Mouse (Mus musculus): ENCODE measurements around the gene Arid3c. TPM values are rescaled to one million over a fixed set of nuclear protein-coding genes. Genes with fewer than 3 reads are reported as not detected.

Gene Arid3c
- polyA plus RNA-seq, 1 experiment from 2014 or later = 0.59 TPM

DNA sequence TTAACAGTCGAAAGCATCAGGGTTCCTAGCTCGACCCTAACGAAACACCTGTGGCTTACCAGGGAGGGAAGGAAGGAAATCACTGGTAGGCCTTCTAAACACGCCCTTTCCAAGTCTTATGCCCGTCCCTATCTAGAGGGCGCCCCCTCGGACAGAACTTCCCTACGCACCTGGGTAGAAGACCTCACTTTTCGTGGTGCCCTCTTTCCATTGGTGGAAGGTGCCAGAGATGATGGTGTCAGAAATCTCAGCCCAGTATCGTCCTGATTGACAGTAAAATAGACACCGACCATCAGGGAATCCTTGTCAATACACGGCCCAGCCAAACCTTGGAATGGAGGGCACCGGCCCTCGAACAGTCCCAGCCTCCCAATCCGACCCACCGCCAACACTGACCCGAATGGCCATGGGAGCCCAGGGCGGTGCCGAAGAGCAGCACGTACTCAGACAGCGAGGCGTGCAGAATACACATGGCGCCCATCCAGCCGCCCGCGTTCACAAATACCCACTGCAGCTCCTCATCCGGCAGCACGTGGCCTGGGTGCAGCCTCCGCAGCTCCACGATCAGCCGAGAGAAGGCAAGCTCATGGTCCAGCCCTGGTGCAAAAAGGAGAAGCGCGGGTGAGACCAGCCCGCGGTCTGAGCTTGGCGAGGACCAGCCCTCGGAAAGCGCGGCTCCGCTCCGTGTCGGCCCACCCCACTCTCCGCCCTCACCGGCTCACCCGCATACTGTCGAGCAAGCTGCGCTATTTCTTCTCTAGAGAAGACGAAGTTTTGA is 9.6 kb upstream of the Arid3c start:
- Histone ChIP-seq H3K4me1 (replicated peaks; ENCODE audit: control insufficient read depth, insufficient read depth, low read length) (peaks cover 6% of the 10 kb centered on the region; the same call in 1 of the 2 replicates), H3K27me3 (ENCODE audit: control insufficient read depth, insufficient read depth, low read length) (no peaks in the 10 kb centered on the region), H3K9ac (ENCODE audit: low read length) (peak overlapping the region; percentile 82), H3K27ac (ENCODE audit: low read depth, low read length) (peak overlapping the region; percentile 14; the same call in 1 of the 2 replicates), H3K9me3 (ENCODE audit: control insufficient read depth, low read length) (no peaks in the 10 kb centered on the region), H3K4me2 (ENCODE audit: low read depth, low read length, severe bottlenecking) (peak overlapping the region; percentile 93), H3K4me3 (ENCODE audit: low read depth, low read length) (peak overlapping the region; percentile 77), H3K36me3 (ENCODE audit: control insufficient read depth, insufficient read depth, low read length) (peaks cover 3% of the 10 kb centered on the region; the same call in 1 of the 2 replicates)
- under 1% methylated on average over 48 of the region's 48 CpGs for WGBS
- ATAC-seq (replicated peaks; ENCODE audit: low FRiP score) (peak; percentile 78), DNase-seq (ENCODE audit: low spot score) (no peak)

GRCm38 (mm10) chr4:41739260-41739659 is 8.3 kb upstream of the Arid3c start:
- no peaks in the 10 kb centered on the region for H3K27me3 ChIP-seq (ENCODE audit: control insufficient read depth, insufficient read depth, low read length)
- H3K9ac ChIP-seq (ENCODE audit: low read length) = no peak overlapping the region
- 94% methylated on average over 13 of the region's 13 CpGs for WGBS
- no peaks in the 10 kb centered on the region for H3K9me3 ChIP-seq (ENCODE audit: control insufficient read depth, low read length)
- DNase-seq (ENCODE audit: low spot score) (peak; percentile 52), ATAC-seq (replicated peaks; ENCODE audit: low FRiP score) (no peak)
- peaks cover 6% of the 10 kb centered on the region; the same call in 1 of the 2 replicates for H3K4me1 ChIP-seq (replicated peaks; ENCODE audit: control insufficient read depth, insufficient read depth, low read length)
- peaks cover 3% of the 10 kb centered on the region; the same call in 1 of the 2 replicates for H3K36me3 ChIP-seq (ENCODE audit: control insufficient read depth, insufficient read depth, low read length)
- H3K4me3 ChIP-seq (ENCODE audit: low read depth, low read length) = no peak overlapping the region
- H3K27ac ChIP-seq (ENCODE audit: low read depth, low read length) = no peak overlapping the region
- no peak overlapping the region for H3K4me2 ChIP-seq (ENCODE audit: low read depth, low read length, severe bottlenecking)

DNA sequence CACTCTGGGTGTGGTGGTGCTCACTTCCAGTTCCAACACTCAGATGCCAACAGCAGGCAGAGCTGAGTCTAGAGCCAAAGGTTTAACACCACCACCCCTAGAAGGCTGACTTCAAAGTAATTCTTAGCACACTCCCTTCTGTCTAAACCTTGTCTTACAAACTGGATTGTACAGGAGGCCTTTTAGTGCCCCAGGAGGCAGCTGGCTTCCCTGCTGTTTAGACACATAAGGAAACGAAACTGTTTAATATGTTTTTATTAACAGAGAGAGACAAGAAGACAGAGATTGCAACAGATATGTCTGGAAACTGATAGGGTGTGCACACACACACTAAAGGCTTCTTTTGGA is 7.3 kb upstream of the Arid3c start:
- Histone ChIP-seq H3K4me2 (ENCODE audit: low read depth, low read length, severe bottlenecking) (no peak overlapping the region), H3K27ac (ENCODE audit: low read depth, low read length) (no peak overlapping the region), H3K9me3 (ENCODE audit: control insufficient read depth, low read length) (no peaks in the 10 kb centered on the region), H3K9ac (ENCODE audit: low read length) (no peak overlapping the region), H3K4me3 (ENCODE audit: low read depth, low read length) (no peak overlapping the region), H3K27me3 (ENCODE audit: control insufficient read depth, insufficient read depth, low read length) (peaks cover 2% of the 10 kb centered on the region; the same call in 1 of the 2 replicates), H3K4me1 (replicated peaks; ENCODE audit: control insufficient read depth, insufficient read depth, low read length) (peaks cover 6% of the 10 kb centered on the region; the same call in 1 of the 2 replicates), H3K36me3 (ENCODE audit: control insufficient read depth, insufficient read depth, low read length) (peaks cover 3% of the 10 kb centered on the region; the same call in 1 of the 2 replicates)
- DNase-seq (ENCODE audit: low spot score) (peak; percentile 42), ATAC-seq (replicated peaks; ENCODE audit: low FRiP score) (no peak)
- 75% methylated on average over 1 of the region's 1 CpGs for WGBS

GRCm38 (mm10) chr4:41737602-41738255 is 6.8 kb upstream of the Arid3c start:
- Histone ChIP-seq H3K27ac (ENCODE audit: low read depth, low read length) (no peak overlapping the region), H3K27me3 (ENCODE audit: control insufficient read depth, insufficient read depth, low read length) (peaks cover 5% of the 10 kb centered on the region; the same call in 1 of the 2 replicates), H3K36me3 (ENCODE audit: control insufficient read depth, insufficient read depth, low read length) (peaks cover 3% of the 10 kb centered on the region; the same call in 1 of the 2 replicates), H3K4me1 (replicated peaks; ENCODE audit: control insufficient read depth, insufficient read depth, low read length) (peaks cover 6% of the 10 kb centered on the region; the same call in 1 of the 2 replicates), H3K4me2 (ENCODE audit: low read depth, low read length, severe bottlenecking) (no peak overlapping the region), H3K4me3 (ENCODE audit: low read depth, low read length) (no peak overlapping the region), H3K9ac (ENCODE audit: low read length) (no peak overlapping the region), H3K9me3 (ENCODE audit: control insufficient read depth, low read length) (no peaks in the 10 kb centered on the region)
- ATAC-seq (replicated peaks; ENCODE audit: low FRiP score) (0 out of 2 replicates have a peak, but pooled peaks have one; percentile 60), DNase-seq (ENCODE audit: low spot score) (peak; percentile 79)
- WGBS = 56% methylated on average over 8 of the region's 8 CpGs

DNA sequence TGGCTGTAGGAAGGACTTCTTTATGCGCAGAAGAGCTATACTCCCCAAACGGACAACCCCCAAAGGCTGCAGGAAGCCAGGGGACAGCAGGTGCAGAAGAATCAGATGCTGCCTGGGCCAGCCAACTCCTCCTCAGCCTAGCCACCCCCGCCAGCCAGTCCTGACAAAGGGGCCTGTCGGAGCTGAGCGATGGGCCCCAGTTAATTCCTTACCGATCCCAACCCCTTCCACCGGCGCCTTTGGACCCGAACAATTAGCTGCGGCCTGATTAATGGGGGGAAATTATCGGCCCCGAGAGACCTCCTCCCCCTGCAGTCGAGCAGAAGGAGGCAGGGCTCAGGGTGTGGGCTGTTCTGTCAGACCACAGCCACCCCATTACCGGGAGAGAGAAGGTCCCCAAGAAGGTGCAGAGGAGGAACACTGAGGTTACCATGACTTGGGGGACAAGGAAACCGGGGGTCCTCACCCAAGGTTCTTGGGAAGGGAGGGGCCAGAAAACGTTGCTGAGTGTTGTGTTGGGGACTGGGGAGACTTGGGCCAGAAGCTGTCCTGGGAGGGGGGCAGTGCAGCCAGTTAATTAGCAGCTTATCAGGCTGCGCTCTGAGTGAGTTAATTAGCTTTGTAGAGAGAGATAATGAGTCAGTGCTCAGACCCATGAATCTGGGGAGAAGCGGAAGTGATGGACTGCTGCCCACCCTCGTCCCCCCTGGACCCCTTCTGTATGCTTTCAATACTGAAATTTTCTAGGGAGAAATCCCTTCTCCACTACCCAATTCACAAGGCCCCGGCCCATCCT is 3.9 kb downstream of the Arid3c start:
- DNase-seq (ENCODE audit: low spot score) (peak; percentile 82), ATAC-seq (replicated peaks; ENCODE audit: low FRiP score) (peak; percentile 36; the same call in 1 of the 2 replicates)
- peak overlapping the region; percentile 39; the same call in 1 of the 2 replicates for H3K9ac ChIP-seq (ENCODE audit: low read length)
- no peaks in the 10 kb centered on the region for H3K36me3 ChIP-seq (ENCODE audit: control insufficient read depth, insufficient read depth, low read length)
- peak overlapping the region; percentile 40 for H3K4me2 ChIP-seq (ENCODE audit: low read depth, low read length, severe bottlenecking)
- WGBS = 6% methylated on average over 20 of the region's 20 CpGs
- H3K4me1 ChIP-seq (replicated peaks; ENCODE audit: control insufficient read depth, insufficient read depth, low read length) = peaks cover 33% of the 10 kb centered on the region
- peaks cover 60% of the 10 kb centered on the region for H3K27me3 ChIP-seq (ENCODE audit: control insufficient read depth, insufficient read depth, low read length)
- no peaks in the 10 kb centered on the region for H3K9me3 ChIP-seq (ENCODE audit: control insufficient read depth, low read length)
- H3K4me3 ChIP-seq (ENCODE audit: low read depth, low read length) = peak overlapping the region; percentile 5; the same call in 1 of the 2 replicates
- peak overlapping the region; percentile 72 for H3K27ac ChIP-seq (ENCODE audit: low read depth, low read length)

DNA sequence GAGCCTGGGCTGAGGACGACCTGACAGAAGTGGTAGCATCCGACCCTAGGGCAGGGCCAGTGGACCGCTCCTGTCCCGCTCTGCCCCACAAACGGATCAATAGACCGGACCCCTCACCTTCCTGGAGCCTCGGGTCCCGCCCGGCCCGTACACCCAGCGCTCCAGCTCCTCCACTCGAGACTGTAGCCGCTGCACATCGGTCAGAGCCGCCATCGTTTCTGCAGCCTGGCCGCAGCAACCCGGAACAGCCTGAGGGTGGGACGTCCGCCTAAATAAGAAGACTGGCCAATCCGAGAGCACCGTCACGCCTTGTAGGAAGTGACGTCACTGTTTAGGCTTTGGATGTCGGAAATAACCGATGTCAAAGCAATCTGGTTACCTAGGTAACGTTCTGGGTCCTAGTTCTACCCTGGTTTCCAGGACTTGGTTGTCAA is 8.0 kb downstream of the Arid3c start, which contains the start of gene Dctn3:
Gene Dctn3 (minus strand): TSS at position 253 of the 434 bp plus-strand sequence.
- peaks cover 4% of the 10 kb centered on the region; the same call in 1 of the 2 replicates for H3K36me3 ChIP-seq (ENCODE audit: control insufficient read depth, insufficient read depth, low read length)
- peak; percentile 91 for DNase-seq (ENCODE audit: low spot score)
- no peaks in the 10 kb centered on the region for H3K9me3 ChIP-seq (ENCODE audit: control insufficient read depth, low read length)
- H3K9ac ChIP-seq (ENCODE audit: low read length) = peak within 1 kb of the TSS; percentile 89
- H3K27me3 ChIP-seq (ENCODE audit: control insufficient read depth, insufficient read depth, low read length) = peaks cover 25% of the 10 kb centered on the region
- H3K4me1 ChIP-seq (replicated peaks; ENCODE audit: control insufficient read depth, insufficient read depth, low read length) = peaks cover 22% of the 10 kb centered on the region
- no peak within 1 kb of the TSS for H3K27ac ChIP-seq (ENCODE audit: low read depth, low read length)
- ATAC-seq (replicated peaks; ENCODE audit: low FRiP score) = peak; percentile 91
- WGBS = 1% methylated on average over 27 of the region's 27 CpGs
- peak within 1 kb of the TSS; percentile 81 for H3K4me3 ChIP-seq (ENCODE audit: low read depth, low read length)
- H3K4me2 ChIP-seq (ENCODE audit: low read depth, low read length, severe bottlenecking) = peak within 1 kb of the TSS; percentile 89

GRCm38 (mm10) chr4:41716834-41717233 is 14.1 kb downstream of the Arid3c start:
- Histone ChIP-seq H3K9ac (ENCODE audit: low read length) (no peak overlapping the region), H3K36me3 (ENCODE audit: control insufficient read depth, insufficient read depth, low read length) (peaks cover 4% of the 10 kb centered on the region; the same call in 1 of the 2 replicates), H3K4me1 (replicated peaks; ENCODE audit: control insufficient read depth, insufficient read depth, low read length) (peaks cover 12% of the 10 kb centered on the region), H3K27me3 (ENCODE audit: control insufficient read depth, insufficient read depth, low read length) (no peaks in the 10 kb centered on the region), H3K27ac (ENCODE audit: low read depth, low read length) (no peak overlapping the region), H3K9me3 (ENCODE audit: control insufficient read depth, low read length) (no peaks in the 10 kb centered on the region), H3K4me3 (ENCODE audit: low read depth, low read length) (no peak overlapping the region), H3K4me2 (ENCODE audit: low read depth, low read length, severe bottlenecking) (no peak overlapping the region)
- DNase-seq (ENCODE audit: low spot score) (no peak), ATAC-seq (replicated peaks; ENCODE audit: low FRiP score) (no peak)
- 80% methylated on average over 6 of the region's 6 CpGs for WGBS

DNA sequence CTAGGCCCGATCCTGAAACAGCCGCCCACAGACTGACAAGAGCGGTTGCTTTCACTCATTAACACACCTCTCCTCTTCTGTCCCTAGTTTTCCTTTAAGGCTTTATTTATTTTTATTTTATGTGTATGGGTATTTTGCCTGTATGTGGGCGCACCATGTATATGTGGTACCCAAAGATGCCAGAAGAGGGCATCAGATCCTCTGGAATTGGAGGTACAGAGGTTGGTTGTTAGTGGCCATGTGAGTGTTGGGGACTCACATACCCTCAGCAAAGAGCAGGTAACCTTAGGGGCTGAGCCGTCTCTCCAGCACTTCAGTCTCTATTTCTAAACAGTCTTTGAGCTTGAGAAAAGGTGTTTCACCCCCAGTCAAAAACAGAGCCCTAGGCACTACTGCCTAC is 15.3 kb downstream of the Arid3c start:
- Histone ChIP-seq H3K9me3 (ENCODE audit: control insufficient read depth, low read length) (no peaks in the 10 kb centered on the region), H3K36me3 (ENCODE audit: control insufficient read depth, insufficient read depth, low read length) (peaks cover 4% of the 10 kb centered on the region; the same call in 1 of the 2 replicates), H3K27me3 (ENCODE audit: control insufficient read depth, insufficient read depth, low read length) (no peaks in the 10 kb centered on the region), H3K4me2 (ENCODE audit: low read depth, low read length, severe bottlenecking) (no peak overlapping the region), H3K4me3 (ENCODE audit: low read depth, low read length) (no peak overlapping the region), H3K9ac (ENCODE audit: low read length) (no peak overlapping the region), H3K4me1 (replicated peaks; ENCODE audit: control insufficient read depth, insufficient read depth, low read length) (peaks cover 13% of the 10 kb centered on the region), H3K27ac (ENCODE audit: low read depth, low read length) (no peak overlapping the region)
- DNase-seq (ENCODE audit: low spot score) = no peak
- ATAC-seq (replicated peaks; ENCODE audit: low FRiP score) = no peak
- WGBS = 86% methylated on average over 5 of the region's 5 CpGs

Measured in forebrain, embryonic 11.5 days (tissue).